Mouse (Mus musculus) right cerebral cortex, postnatal 10 days (tissue): ENCODE data around the gene Gm36028.

Source experiments
- DNase-seq, 2 experiments: peaks; one replicate each; pipeline ENCODE4 v3.0.0; 2021; ENCODE audit warnings: low spot score in 2 of 2

Gm36028 gene

DNA sequence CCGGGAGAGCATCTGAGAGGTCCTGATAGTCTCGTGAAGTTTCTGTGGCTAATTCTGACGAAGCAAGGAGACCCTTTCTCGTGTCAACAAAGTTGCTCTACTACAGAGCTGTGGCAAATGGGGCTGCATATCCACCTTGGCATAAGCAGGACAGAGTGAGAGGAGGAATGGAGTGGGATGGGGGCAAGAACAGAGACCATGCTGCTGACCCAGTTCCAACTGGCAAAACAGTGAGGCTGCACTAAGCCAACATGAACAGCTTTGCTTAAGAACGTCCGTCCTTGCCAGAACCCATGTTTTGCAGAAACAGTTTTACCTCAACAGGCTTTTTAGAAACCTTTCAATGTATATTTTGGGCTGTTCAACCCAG, 51.3 kb downstream of the Gm36028 start:
- peak in 1 of 2 experiments; percentile 55 for DNase-seq

DNA sequence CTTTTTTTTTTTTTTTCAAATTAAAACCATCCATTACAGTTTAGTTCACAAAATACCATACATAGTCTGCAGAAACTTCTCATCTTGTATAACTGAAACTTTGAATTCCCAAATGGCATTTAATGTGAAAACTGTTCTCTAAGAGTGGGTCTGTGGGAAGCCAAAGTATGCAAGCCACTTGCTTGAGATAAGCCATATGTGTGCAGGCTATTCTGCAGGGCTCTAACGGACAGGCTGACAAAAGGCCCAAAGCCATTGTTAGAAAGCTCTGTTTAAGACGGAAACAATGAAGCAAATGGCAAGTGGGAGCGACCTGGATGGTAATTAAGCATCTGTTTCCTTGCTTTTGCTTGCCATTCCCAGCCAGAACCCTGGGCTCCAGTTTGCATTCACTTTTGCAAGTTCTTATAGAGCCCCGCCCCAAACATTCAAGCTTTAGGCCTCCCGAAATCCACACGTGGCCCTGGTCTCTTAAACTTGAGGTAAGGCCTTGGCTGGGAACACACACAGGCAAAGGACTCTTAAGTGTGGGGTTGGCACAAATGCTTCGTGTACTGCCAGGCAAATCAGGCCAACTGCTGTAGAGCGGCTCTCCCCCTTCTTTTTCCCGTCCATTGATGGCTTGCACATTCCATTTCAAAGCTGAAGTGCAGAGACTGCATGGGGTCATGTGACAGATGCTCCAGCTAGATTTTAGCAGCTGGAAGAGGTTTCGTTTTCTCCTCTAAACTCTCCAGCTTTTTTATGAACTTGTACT, 51.9 kb downstream of the Gm36028 start:
- no peak for DNase-seq

- no peak for DNase-seq
These were observed 53.7 kb downstream of the Gm36028 start for GRCm38 (mm10) chr16:37807269-37807668.

- no peak for DNase-seq
These were observed 55.0 kb downstream of the Gm36028 start for GRCm38 (mm10) chr16:37805746-37806495.

- no peak for DNase-seq
These were observed 57.5 kb downstream of the Gm36028 start for GRCm38 (mm10) chr16:37803387-37803950.

DNA sequence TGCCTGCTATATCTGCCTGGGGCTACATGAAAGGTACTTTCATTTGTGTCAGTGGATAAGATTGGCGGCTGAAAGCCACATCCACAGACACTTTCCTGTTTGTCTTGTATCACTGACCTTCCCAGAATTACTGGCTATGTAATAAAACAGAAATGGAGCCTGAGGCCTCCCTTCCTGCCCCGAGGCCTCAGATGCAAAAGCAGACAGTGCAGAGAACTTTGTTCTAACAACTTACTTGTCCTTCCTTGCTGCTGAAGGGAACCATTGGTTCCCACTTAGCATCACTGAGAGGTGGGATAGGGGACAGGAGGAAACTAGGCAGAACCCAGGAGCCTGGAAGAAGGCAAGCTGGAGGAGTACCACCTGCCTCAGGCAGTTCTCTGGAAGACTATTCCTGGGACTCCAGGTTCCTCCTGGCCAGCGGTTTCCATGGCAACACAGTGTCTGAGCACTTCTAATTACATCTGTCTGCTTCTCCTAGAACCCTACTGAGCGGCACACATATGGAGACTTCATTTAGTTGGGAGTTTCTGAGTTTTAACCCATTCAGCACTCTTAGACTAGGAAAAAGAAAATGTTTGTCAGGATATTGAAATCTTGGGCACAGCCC, 58.2 kb downstream of the Gm36028 start:
- DNase-seq, result peak; percentile 77 to 82

GRCm38 (mm10) chr16:37801097-37801496, 59.8 kb downstream of the Gm36028 start:
- no peak for DNase-seq
